Mouse (Mus musculus): ENCODE measurements around the gene Gm5426. TPM values are rescaled to one million over a fixed set of nuclear protein-coding genes. Genes with fewer than 3 reads are reported as not detected.
"Not testable (repeated sequence)": the region's sequence is repeated elsewhere in the genome, so short reads cannot be mapped to it uniquely, and the experiment has no call there.

Gm5426 gene
- total RNA-seq, 1 experiment from 2014 or later = not detected

GRCm38 (mm10) chr10:96131112-96131511 is 5.3 kb upstream of the Gm5426 start:
- no peak for ATAC-seq (replicated peaks; ENCODE audit: low read depth, poor library complexity, severe bottlenecking)

- peak; percentile 90 for ATAC-seq (replicated peaks; ENCODE audit: low read depth, poor library complexity, severe bottlenecking)
Measured at GRCm38 (mm10) chr10:96132161-96132560, 4.2 kb upstream of the Gm5426 start.

- ATAC-seq (replicated peaks; ENCODE audit: low read depth, poor library complexity, severe bottlenecking) = no peak
Measured at GRCm38 (mm10) chr10:96138585-96138984, 2.2 kb downstream of the Gm5426 start.

GRCm38 (mm10) chr10:96139274-96139673 is 2.9 kb downstream of the Gm5426 start:
- not testable (repeated sequence) for ATAC-seq (replicated peaks; ENCODE audit: low read depth, poor library complexity, severe bottlenecking)

- no peak for ATAC-seq (replicated peaks; ENCODE audit: low read depth, poor library complexity, severe bottlenecking)
Measured at GRCm38 (mm10) chr10:96146578-96146977, 10.2 kb downstream of the Gm5426 start.

GRCm38 (mm10) chr10:96148250-96148699 is 11.9 kb downstream of the Gm5426 start:
- peak; percentile 24 for ATAC-seq (replicated peaks; ENCODE audit: low read depth, poor library complexity, severe bottlenecking)

- ATAC-seq (replicated peaks; ENCODE audit: low read depth, poor library complexity, severe bottlenecking) = peak; percentile 79
Measured at GRCm38 (mm10) chr10:96150401-96151116, 14.2 kb downstream of the Gm5426 start.

- no peak for ATAC-seq (replicated peaks; ENCODE audit: low read depth, poor library complexity, severe bottlenecking)
Measured at GRCm38 (mm10) chr10:96153315-96153714, 16.9 kb downstream of the Gm5426 start.

GRCm38 (mm10) chr10:96162975-96163706 is 26.7 kb downstream of the Gm5426 start:
- peak; percentile 47; the same call in 1 of the 2 replicates for ATAC-seq (replicated peaks; ENCODE audit: low read depth, poor library complexity, severe bottlenecking)

- ATAC-seq (replicated peaks; ENCODE audit: low read depth, poor library complexity, severe bottlenecking) = no peak
Measured at GRCm38 (mm10) chr10:96163791-96164190, 27.4 kb downstream of the Gm5426 start.

- ATAC-seq (replicated peaks; ENCODE audit: low read depth, poor library complexity, severe bottlenecking) = no peak
Measured at GRCm38 (mm10) chr10:96165260-96165659, 28.9 kb downstream of the Gm5426 start.

GRCm38 (mm10) chr10:96168998-96169397 is 32.6 kb downstream of the Gm5426 start:
- ATAC-seq (replicated peaks; ENCODE audit: low read depth, poor library complexity, severe bottlenecking) = no peak

GRCm38 (mm10) chr10:96171546-96171945 is 35.1 kb downstream of the Gm5426 start:
- ATAC-seq (replicated peaks; ENCODE audit: low read depth, poor library complexity, severe bottlenecking) = no peak

- ATAC-seq (replicated peaks; ENCODE audit: low read depth, poor library complexity, severe bottlenecking) = 0 out of 2 replicates have a peak, but pooled peaks have one; percentile 29
Measured at GRCm38 (mm10) chr10:96172964-96173363, 36.6 kb downstream of the Gm5426 start.

GRCm38 (mm10) chr10:96173771-96174170 is 37.4 kb downstream of the Gm5426 start:
- ATAC-seq (replicated peaks; ENCODE audit: low read depth, poor library complexity, severe bottlenecking) = no peak

- ATAC-seq (replicated peaks; ENCODE audit: low read depth, poor library complexity, severe bottlenecking) = no peak
Measured at GRCm38 (mm10) chr10:96176916-96177315, 40.5 kb downstream of the Gm5426 start.

- ATAC-seq (replicated peaks; ENCODE audit: low read depth, poor library complexity, severe bottlenecking) = peak; percentile 50
Measured at GRCm38 (mm10) chr10:96180554-96181397, 44.4 kb downstream of the Gm5426 start.

- ATAC-seq (replicated peaks; ENCODE audit: low read depth, poor library complexity, severe bottlenecking) = peak; percentile 83
Measured at GRCm38 (mm10) chr10:96181398-96181790, 45.0 kb downstream of the Gm5426 start.

- ATAC-seq (replicated peaks; ENCODE audit: low read depth, poor library complexity, severe bottlenecking) = no peak
Measured at GRCm38 (mm10) chr10:96181883-96182628, 45.7 kb downstream of the Gm5426 start.

GRCm38 (mm10) chr10:96185026-96185425 is 48.6 kb downstream of the Gm5426 start:
- ATAC-seq (replicated peaks; ENCODE audit: low read depth, poor library complexity, severe bottlenecking) = no peak

Data from common myeloid progenitor, adult 5-6 weeks (primary cell).